Mouse (Mus musculus): ENCODE measurements around the gene Itpr1. TPM values are rescaled to one million over a fixed set of nuclear protein-coding genes. Genes with fewer than 3 reads are reported as not detected.

The Itpr1 gene
- polyA plus RNA-seq, 1 experiment from 2014 or later, result 15.7 TPM

DNA sequence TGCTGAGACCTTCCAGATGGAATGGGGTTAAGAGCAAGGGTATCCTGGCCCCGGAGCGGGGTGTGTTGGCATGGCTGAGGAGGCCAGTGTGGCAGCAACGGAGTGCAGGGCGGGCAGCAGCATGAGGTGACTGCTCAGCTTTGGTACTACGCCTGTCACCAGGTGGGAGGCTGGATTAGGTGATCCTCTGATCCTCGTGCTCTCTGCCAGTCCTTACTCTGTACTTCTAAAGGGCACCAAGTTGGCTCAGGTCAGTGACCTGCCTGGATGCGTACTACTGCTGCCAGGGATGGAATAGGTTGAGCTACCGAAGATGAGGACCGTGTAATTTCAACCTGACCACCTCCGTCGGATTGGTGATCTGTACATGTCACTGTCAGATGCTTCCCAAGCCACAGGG, 245.9 kb downstream of the Itpr1 start:
- H3K27me3 ChIP-seq (ENCODE audit: insufficient read depth, low read length), result no peaks in the 10 kb centered on the region
- no peak for DNase-seq
- H3K36me3 ChIP-seq (ENCODE audit: insufficient read depth), result no peaks in the 10 kb centered on the region
- no peak overlapping the region for H3K4me2 ChIP-seq
- peaks cover 15% of the 10 kb centered on the region for H3K4me1 ChIP-seq (ENCODE audit: insufficient read depth)
- WGBS, result 87% methylated on average over 11 of the region's 11 CpGs
- no peak overlapping the region for H3K9ac ChIP-seq
- no peak for ATAC-seq (ENCODE audit: insufficient read depth)
- no peak for TF ChIP-seq CTCF (IDR thresholded peaks at IDR 0.05; ENCODE audit: low read depth)
- H3K27ac ChIP-seq (ENCODE audit: low read depth), result no peak overlapping the region
- no peaks in the 10 kb centered on the region for H3K9me3 ChIP-seq (ENCODE audit: low read depth, low read length)
- H3K4me3 ChIP-seq (ENCODE audit: low read depth, low read length), result no peak overlapping the region

- no peak for TF ChIP-seq CTCF (IDR thresholded peaks at IDR 0.05; ENCODE audit: low read depth)
- H3K9ac ChIP-seq, result no peak overlapping the region
- H3K9me3 ChIP-seq (ENCODE audit: low read depth, low read length), result no peaks in the 10 kb centered on the region
- no peak overlapping the region for H3K4me2 ChIP-seq
- no peaks in the 10 kb centered on the region for H3K36me3 ChIP-seq (ENCODE audit: insufficient read depth)
- no peaks in the 10 kb centered on the region for H3K27me3 ChIP-seq (ENCODE audit: insufficient read depth, low read length)
- DNase-seq (no peak), ATAC-seq (ENCODE audit: insufficient read depth) (0 out of 2 replicates have a peak, but pooled peaks have one; percentile 23)
- WGBS, result 60% methylated on average over 8 of the region's 8 CpGs
- no peaks in the 10 kb centered on the region for H3K4me1 ChIP-seq (ENCODE audit: insufficient read depth)
- no peak overlapping the region for H3K4me3 ChIP-seq (ENCODE audit: low read depth, low read length)
- H3K27ac ChIP-seq (ENCODE audit: low read depth), result no peak overlapping the region
These were observed 251.5 kb downstream of the Itpr1 start for GRCm38 (mm10) chr6:108464308-108464979.

DNA sequence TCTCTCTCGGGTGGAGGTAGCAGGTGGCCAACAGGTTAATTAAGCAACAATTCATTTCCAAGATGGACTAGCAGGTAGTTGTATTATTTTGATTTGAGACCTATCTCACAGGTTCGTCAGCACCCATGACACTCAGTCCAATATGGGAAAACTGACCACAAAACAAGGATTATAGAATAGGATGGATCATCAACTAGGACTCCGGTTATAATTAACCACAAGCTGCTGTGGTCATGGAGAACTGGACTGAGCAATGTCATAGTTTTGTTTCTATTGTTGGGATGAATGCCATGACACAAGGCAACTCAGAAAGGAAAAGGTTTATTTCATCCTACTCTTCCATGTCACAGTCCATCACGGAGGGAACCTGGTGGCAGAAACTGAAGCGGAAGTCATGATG, 252.3 kb downstream of the Itpr1 start:
- no peak overlapping the region for H3K27ac ChIP-seq (ENCODE audit: low read depth)
- no peak overlapping the region for H3K9ac ChIP-seq
- TF ChIP-seq CTCF (IDR thresholded peaks at IDR 0.05; ENCODE audit: low read depth), result no peak
- H3K4me1 ChIP-seq (ENCODE audit: insufficient read depth), result no peaks in the 10 kb centered on the region
- 92% methylated on average over 5 of the region's 5 CpGs for WGBS
- H3K4me2 ChIP-seq, result no peak overlapping the region
- H3K9me3 ChIP-seq (ENCODE audit: low read depth, low read length), result no peaks in the 10 kb centered on the region
- H3K4me3 ChIP-seq (ENCODE audit: low read depth, low read length), result no peak overlapping the region
- H3K36me3 ChIP-seq (ENCODE audit: insufficient read depth), result no peaks in the 10 kb centered on the region
- ATAC-seq (ENCODE audit: insufficient read depth) (no peak), DNase-seq (no peak)
- H3K27me3 ChIP-seq (ENCODE audit: insufficient read depth, low read length), result no peaks in the 10 kb centered on the region

- TF ChIP-seq CTCF (IDR thresholded peaks at IDR 0.05; ENCODE audit: low read depth), result no peak
- Histone ChIP-seq H3K4me2 (no peak overlapping the region), H3K36me3 (ENCODE audit: insufficient read depth) (no peaks in the 10 kb centered on the region), H3K27me3 (ENCODE audit: insufficient read depth, low read length) (no peaks in the 10 kb centered on the region), H3K4me1 (ENCODE audit: insufficient read depth) (no peaks in the 10 kb centered on the region), H3K9me3 (ENCODE audit: low read depth, low read length) (no peaks in the 10 kb centered on the region), H3K4me3 (ENCODE audit: low read depth, low read length) (no peak overlapping the region), H3K27ac (ENCODE audit: low read depth) (no peak overlapping the region), H3K9ac (no peak overlapping the region)
- WGBS, result 53% methylated on average over 8 of the region's 8 CpGs
- ATAC-seq (ENCODE audit: insufficient read depth) (0 out of 2 replicates have a peak, but pooled peaks have one; percentile 12), DNase-seq (no peak)
These were observed 253.2 kb downstream of the Itpr1 start for GRCm38 (mm10) chr6:108466061-108466531.

- Histone ChIP-seq H3K4me3 (ENCODE audit: low read depth, low read length) (no peak overlapping the region), H3K9me3 (ENCODE audit: low read depth, low read length) (no peaks in the 10 kb centered on the region), H3K4me2 (no peak overlapping the region), H3K4me1 (ENCODE audit: insufficient read depth) (no peaks in the 10 kb centered on the region), H3K27ac (ENCODE audit: low read depth) (no peak overlapping the region), H3K9ac (no peak overlapping the region), H3K27me3 (ENCODE audit: insufficient read depth, low read length) (no peaks in the 10 kb centered on the region), H3K36me3 (ENCODE audit: insufficient read depth) (no peaks in the 10 kb centered on the region)
- TF ChIP-seq CTCF (IDR thresholded peaks at IDR 0.05; ENCODE audit: low read depth), result no peak
- ATAC-seq (ENCODE audit: insufficient read depth), result no peak
- no peak for DNase-seq
- 60% methylated on average over 6 of the region's 6 CpGs for WGBS
These were observed 254.7 kb downstream of the Itpr1 start for GRCm38 (mm10) chr6:108467597-108467996.

DNA sequence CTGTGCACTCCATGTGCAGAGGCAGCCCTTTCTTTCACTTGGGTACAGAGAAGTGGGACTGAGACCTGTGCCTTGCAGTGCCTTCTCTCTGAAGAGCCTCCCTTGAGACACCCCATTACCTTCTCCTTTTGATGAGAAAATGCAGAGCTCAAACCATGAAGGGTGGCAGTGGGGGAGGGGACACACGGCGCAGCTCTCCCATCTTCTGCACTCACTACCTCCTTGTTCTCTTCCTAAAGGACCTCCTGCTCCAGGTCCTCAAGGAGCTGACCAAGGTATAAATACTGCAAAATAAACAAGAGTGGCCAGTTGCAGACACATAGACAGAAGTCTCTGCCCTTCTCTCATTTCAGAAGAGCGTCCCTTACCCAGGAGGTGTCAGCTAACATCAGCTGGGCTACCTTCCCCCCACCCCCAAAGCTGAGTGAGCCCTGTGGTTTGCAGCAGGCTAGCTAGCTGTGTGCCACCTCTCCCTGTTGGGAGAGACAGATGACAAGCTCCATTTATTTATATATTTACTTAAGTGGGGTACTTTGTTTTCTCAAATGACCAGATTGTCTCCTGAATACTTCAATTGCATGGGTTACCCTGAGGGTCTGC, 255.4 kb downstream of the Itpr1 start:
- no peak for TF ChIP-seq CTCF (IDR thresholded peaks at IDR 0.05; ENCODE audit: low read depth)
- Histone ChIP-seq H3K9ac (no peak overlapping the region), H3K4me1 (ENCODE audit: insufficient read depth) (no peaks in the 10 kb centered on the region), H3K9me3 (ENCODE audit: low read depth, low read length) (no peaks in the 10 kb centered on the region), H3K4me2 (no peak overlapping the region), H3K4me3 (ENCODE audit: low read depth, low read length) (no peak overlapping the region), H3K27ac (ENCODE audit: low read depth) (no peak overlapping the region), H3K36me3 (ENCODE audit: insufficient read depth) (no peaks in the 10 kb centered on the region), H3K27me3 (ENCODE audit: insufficient read depth, low read length) (no peaks in the 10 kb centered on the region)
- DNase-seq (no peak), ATAC-seq (ENCODE audit: insufficient read depth) (no peak)
- 35% methylated on average over 3 of the region's 3 CpGs for WGBS

- Histone ChIP-seq H3K27ac (ENCODE audit: low read depth) (no peak overlapping the region), H3K4me1 (ENCODE audit: insufficient read depth) (0 out of 2 replicates have a peak, but pooled peaks cover 2% of the 10 kb centered on the region), H3K4me2 (no peak overlapping the region), H3K36me3 (ENCODE audit: insufficient read depth) (0 out of 2 replicates have a peak, but pooled peaks cover 7% of the 10 kb centered on the region), H3K27me3 (ENCODE audit: insufficient read depth, low read length) (no peaks in the 10 kb centered on the region), H3K4me3 (ENCODE audit: low read depth, low read length) (no peak overlapping the region), H3K9me3 (ENCODE audit: low read depth, low read length) (no peaks in the 10 kb centered on the region), H3K9ac (no peak overlapping the region)
- no peak for TF ChIP-seq CTCF (IDR thresholded peaks at IDR 0.05; ENCODE audit: low read depth)
- WGBS, result 88% methylated on average over 3 of the region's 3 CpGs
- ATAC-seq (ENCODE audit: insufficient read depth) (no peak), DNase-seq (no peak)
These were observed 259.0 kb downstream of the Itpr1 start for GRCm38 (mm10) chr6:108471878-108472277.
